Mouse (Mus musculus): ENCODE measurements around the gene Hoxd12. TPM values are rescaled to one million over a fixed set of nuclear protein-coding genes. Genes with fewer than 3 reads are reported as not detected.

Gene Hoxd12
- polyA plus RNA-seq, 1 experiment: not detected

DNA sequence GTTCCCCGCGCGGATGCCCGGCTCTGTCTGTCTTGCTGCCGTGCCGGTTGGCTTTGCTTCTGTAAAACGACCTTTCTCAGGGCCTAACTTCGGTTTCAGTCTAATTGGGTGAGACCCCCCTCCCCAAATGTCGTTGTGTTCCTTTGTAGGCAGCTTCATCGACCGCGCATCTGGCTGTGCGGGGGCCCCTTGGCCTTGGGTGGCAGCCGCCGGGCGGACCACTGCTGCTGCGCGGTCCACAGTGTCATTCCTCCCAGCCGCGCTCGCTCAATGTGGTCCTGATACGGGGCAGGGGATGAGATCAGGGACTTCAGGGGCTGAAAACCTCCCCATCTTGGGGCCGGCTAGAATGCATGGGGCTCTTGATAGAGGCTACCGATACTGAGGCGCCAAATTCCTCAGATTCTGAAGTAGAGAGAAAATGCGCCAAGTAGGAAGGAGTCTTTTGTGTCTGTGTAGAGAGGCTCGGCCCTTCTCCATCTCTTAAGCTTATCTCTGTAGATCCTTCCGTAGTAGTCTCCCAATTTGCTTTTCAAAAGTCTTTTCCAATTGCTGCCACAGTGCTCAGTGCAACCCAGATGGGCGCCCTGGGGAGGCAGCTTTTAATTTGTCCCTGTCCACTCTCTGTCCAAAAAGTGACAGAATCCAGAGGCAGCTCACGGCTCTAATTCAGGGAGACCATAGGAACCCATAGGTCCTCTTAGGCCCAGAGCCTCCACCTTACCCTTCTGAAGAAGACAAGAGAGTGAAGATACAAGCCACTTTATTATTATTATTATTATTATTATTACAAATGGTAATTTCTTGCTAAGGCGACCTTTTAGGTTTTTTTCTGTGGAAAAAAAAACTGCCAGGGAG is 13.1 kb downstream of the Hoxd12 start:
- no peak overlapping the region for H3K4me3 ChIP-seq (ENCODE audit: extremely low read depth, insufficient read depth, insufficient read length)
- DNase-seq (ENCODE audit: low read depth in 1 of 2, low spot score in 2 of 2): no peak
- H3K27me3 ChIP-seq (ENCODE audit: control insufficient read depth, insufficient read depth, low read length): peaks cover 60% of the 10 kb centered on the region
- H3K27ac ChIP-seq (ENCODE audit: insufficient read depth, low read length): no peak overlapping the region
- 7% methylated on average over 31 of the region's 31 CpGs for WGBS
- no peaks in the 10 kb centered on the region for H3K4me1 ChIP-seq (ENCODE audit: control insufficient read depth, insufficient read depth, insufficient read length)
- TF ChIP-seq POLR2A (IDR thresholded peaks at IDR 0.05; ENCODE audit: low read depth, low read length) (no peak), CTCF (IDR thresholded peaks at IDR 0.05; ENCODE audit: extremely low read depth, insufficient read depth, insufficient read length, insufficient replicate concordance) (no peak)
- H3K36me3 ChIP-seq (ENCODE audit: control insufficient read depth, insufficient read depth, low read length): no peaks in the 10 kb centered on the region

- H3K27me3 ChIP-seq (ENCODE audit: control insufficient read depth, insufficient read depth, low read length): peaks cover 51% of the 10 kb centered on the region
- H3K27ac ChIP-seq (ENCODE audit: insufficient read depth, low read length): no peak overlapping the region
- H3K4me1 ChIP-seq (ENCODE audit: control insufficient read depth, insufficient read depth, insufficient read length): no peaks in the 10 kb centered on the region
- no peaks in the 10 kb centered on the region for H3K36me3 ChIP-seq (ENCODE audit: control insufficient read depth, insufficient read depth, low read length)
- WGBS: 7% methylated on average over 12 of the region's 12 CpGs
- DNase-seq (ENCODE audit: low read depth in 1 of 2, low spot score in 2 of 2): no peak
- no peak overlapping the region for H3K4me3 ChIP-seq (ENCODE audit: extremely low read depth, insufficient read depth, insufficient read length)
- TF ChIP-seq POLR2A (IDR thresholded peaks at IDR 0.05; ENCODE audit: low read depth, low read length): no peak
- TF ChIP-seq CTCF (IDR thresholded peaks at IDR 0.05; ENCODE audit: extremely low read depth, insufficient read depth, insufficient read length, insufficient replicate concordance): no peak
Measured at GRCm38 (mm10) chr2:74688795-74689573, 14.2 kb downstream of the Hoxd12 start.

- DNase-seq (ENCODE audit: low read depth in 1 of 2, low spot score in 2 of 2): no peak
- H3K4me1 ChIP-seq (ENCODE audit: control insufficient read depth, insufficient read depth, insufficient read length): no peaks in the 10 kb centered on the region
- no peak overlapping the region for H3K27ac ChIP-seq (ENCODE audit: insufficient read depth, low read length)
- peaks cover 53% of the 10 kb centered on the region for H3K27me3 ChIP-seq (ENCODE audit: control insufficient read depth, insufficient read depth, low read length)
- WGBS: 4% methylated on average over 24 of the region's 24 CpGs
- H3K4me3 ChIP-seq (ENCODE audit: extremely low read depth, insufficient read depth, insufficient read length): no peak overlapping the region
- TF ChIP-seq CTCF (IDR thresholded peaks at IDR 0.05; ENCODE audit: extremely low read depth, insufficient read depth, insufficient read length, insufficient replicate concordance) (no peak), POLR2A (IDR thresholded peaks at IDR 0.05; ENCODE audit: low read depth, low read length) (no peak)
- H3K36me3 ChIP-seq (ENCODE audit: control insufficient read depth, insufficient read depth, low read length): no peaks in the 10 kb centered on the region
Measured at GRCm38 (mm10) chr2:74689574-74690337, 14.9 kb downstream of the Hoxd12 start.

DNA sequence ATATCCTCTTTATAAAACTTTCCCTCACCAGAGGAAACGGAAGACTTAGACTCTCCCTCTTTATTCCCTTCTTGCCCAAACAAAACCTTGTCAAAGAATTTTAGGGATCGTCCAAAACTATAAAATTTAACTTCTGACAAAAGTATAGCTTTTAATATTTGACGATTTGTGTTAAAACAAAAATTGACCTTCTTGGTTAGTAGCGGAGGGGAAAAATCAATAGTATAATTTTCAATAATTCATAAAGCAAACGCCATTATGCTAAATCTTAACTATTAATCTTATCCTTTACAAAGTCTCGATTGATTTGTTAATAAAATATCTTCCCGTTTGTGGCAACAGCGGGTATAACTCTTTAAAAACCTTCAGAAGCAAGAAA is 15.5 kb downstream of the Hoxd12 start:
- no peak overlapping the region for H3K27ac ChIP-seq (ENCODE audit: insufficient read depth, low read length)
- H3K27me3 ChIP-seq (ENCODE audit: control insufficient read depth, insufficient read depth, low read length): peaks cover 54% of the 10 kb centered on the region

DNA sequence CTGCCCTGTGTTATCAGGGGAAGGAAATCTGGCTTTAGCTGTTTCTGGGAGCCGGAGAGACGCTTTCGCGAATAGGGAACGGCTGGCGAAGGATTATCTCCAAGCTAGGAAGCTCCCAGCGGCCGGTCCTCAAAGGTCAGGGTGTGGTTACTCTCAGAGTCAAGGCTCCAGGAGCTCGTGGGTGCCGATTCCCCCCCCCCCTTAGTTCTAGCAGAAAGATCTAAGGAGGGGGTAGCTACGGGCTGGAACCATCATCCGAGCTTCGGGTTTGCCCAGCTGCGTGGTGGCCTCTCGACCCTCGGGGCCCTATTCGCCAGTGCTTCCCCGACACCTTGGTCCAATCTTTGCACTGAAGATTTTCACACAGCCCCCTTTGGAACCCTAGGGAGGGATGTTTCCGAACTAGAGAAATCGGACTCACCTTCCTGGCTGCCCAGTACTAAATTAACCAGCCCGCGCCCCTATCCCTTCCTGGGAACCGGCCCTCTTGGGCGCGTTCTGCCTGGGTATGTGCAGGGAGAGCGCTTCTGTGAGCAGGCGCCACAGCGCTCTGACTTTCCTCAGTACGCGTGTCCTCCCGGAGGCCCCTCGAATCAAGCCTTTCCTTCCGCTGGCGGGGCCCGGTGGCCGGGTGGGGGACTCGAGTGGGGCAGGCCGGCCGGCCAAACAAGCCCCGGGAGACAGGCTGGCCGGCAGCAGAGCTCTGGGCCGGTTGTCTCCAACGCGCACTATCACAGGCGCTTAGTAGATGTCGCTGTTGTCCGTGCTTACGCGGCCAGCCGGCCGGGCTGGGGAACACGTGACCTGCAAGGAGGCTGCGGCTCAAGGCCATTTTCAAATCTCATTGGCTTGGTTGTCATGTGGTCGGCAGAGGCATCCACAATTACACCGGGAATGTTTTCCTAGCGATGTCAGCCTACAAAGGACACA is 16.5 kb downstream of the Hoxd12 start, which contains the start of gene Hoxd10:
Gene Hoxd10, plus strand, starts transcription at position 903 of the 930 bp plus-strand sequence.
- no peak within 1 kb of the TSS for H3K4me3 ChIP-seq (ENCODE audit: extremely low read depth, insufficient read depth, insufficient read length)
- DNase-seq (ENCODE audit: low read depth in 1 of 2, low spot score in 2 of 2): no peak
- no peak for TF ChIP-seq POLR2A (IDR thresholded peaks at IDR 0.05; ENCODE audit: low read depth, low read length)
- TF ChIP-seq CTCF (IDR thresholded peaks at IDR 0.05; ENCODE audit: extremely low read depth, insufficient read depth, insufficient read length, insufficient replicate concordance): no peak
- no peaks in the 10 kb centered on the region for H3K4me1 ChIP-seq (ENCODE audit: control insufficient read depth, insufficient read depth, insufficient read length)
- peaks cover 59% of the 10 kb centered on the region for H3K27me3 ChIP-seq (ENCODE audit: control insufficient read depth, insufficient read depth, low read length)
- no peak within 1 kb of the TSS for H3K27ac ChIP-seq (ENCODE audit: insufficient read depth, low read length)
- WGBS: 10% methylated on average over 56 of the region's 56 CpGs
- H3K36me3 ChIP-seq (ENCODE audit: control insufficient read depth, insufficient read depth, low read length): no peaks in the 10 kb centered on the region

More for the DNA sequence above, 15.5 kb downstream of the Hoxd12 start:
- Histone ChIP-seq H3K4me1 (ENCODE audit: control insufficient read depth, insufficient read depth, insufficient read length) (no peaks in the 10 kb centered on the region), H3K4me3 (ENCODE audit: extremely low read depth, insufficient read depth, insufficient read length) (no peak overlapping the region), H3K36me3 (ENCODE audit: control insufficient read depth, insufficient read depth, low read length) (no peaks in the 10 kb centered on the region)
- DNase-seq (ENCODE audit: low read depth in 1 of 2, low spot score in 2 of 2): no peak
- TF ChIP-seq POLR2A (IDR thresholded peaks at IDR 0.05; ENCODE audit: low read depth, low read length) (no peak), CTCF (IDR thresholded peaks at IDR 0.05; ENCODE audit: extremely low read depth, insufficient read depth, insufficient read length, insufficient replicate concordance) (no peak)
- 11% methylated on average over 8 of the region's 8 CpGs for WGBS
